Mouse (Mus musculus): ENCODE results near the gene Igfbp2.
A peak's percentile ranks its signal among the peaks of the same experiment; 100 is the strongest.

Gene Igfbp2

DNA sequence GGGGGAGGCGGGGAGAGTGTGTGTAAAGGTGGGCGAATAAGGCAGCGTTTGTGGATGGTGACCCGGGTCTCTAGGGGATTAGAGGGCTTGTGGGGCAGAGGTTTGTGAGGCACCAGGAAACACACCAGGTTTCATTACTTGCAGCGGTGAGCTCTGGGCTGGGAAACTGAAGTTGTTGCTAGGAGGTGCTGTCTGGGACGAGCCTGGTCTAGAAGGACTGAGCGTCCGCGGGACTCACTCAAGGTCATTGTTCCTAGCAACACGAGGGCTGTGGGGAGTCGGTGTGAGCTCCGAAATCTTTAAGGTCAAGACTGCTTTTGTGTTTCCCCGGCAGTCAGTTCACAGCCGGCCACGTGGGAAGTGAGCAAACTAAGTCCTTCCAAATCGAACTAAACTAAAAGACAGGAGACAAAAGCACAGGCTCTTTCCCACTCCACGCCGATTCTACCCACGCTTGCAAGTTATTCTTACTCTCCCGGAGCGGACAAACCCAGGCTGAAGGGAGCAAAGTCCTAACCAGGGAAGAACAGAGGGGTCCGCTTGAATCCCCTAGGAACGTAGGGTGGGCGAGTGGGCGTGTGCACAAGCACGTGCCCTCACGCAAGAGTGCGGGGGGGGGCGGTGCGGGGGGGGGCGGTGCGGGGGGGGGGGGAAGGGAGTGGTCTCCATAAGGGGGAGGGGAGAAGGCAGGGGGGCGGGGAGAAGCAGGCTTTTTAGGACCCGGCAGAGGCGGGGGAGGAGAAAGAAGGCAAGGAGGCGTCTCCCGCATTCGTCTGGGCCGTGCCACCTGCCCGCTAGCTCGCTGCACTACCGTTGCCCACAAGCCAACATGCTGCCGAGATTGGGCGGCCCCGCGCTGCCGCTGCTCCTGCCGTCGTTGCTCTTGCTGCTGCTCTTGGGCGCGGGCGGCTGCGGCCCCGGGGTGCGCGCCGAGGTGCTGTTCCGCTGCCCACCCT is at the start of gene Igfbp2:
Gene Igfbp2, plus strand, starts transcription at position 753 of the 956 bp plus-strand sequence.
- no peak for DNase-seq (ENCODE audit: low read depth)

GRCm38 (mm10) chr1:72778789-72779188 is 45.5 kb upstream of the Igfbp2 start:
- no peak for DNase-seq (ENCODE audit: low read depth)

DNA sequence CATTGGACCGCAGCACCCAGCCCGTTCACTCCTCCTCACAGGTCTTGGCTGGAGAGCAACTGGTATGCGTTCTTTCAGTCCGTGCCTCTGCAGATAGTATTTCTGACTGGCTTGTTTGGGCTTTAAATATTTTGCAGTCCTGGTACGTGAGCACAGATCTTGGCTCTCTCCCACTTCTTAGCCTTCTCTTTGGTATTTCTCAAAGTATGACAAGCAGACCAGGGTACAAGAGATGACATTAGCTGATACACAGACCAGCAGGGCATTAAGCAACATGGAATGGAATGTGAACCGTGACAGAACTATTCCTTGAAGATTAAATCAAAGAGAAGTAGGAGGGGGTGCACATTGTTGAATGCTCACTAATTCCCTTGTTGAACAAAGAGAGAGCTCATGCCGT is 43.6 kb upstream of the Igfbp2 start:
- no peak for DNase-seq (ENCODE audit: low read depth)

DNA sequence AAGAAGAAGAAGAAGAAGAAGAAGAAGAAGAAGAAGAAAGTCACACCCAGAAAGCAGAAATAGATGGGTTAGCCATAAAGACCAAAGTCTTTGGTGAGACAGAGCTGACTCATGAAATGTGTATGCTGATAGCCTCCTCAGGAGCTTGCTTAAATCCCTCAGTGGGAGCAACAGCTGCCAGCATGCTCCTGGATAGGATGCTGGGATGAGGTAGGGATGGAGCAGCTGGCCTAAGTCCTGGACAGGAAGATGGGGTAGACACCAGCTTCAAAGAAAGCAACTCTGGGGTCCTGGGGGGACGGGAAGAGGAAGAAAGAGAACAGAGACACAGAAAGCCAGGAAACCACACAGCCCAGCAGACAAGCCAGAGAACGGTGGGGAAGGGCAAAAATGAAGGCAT is 41.0 kb upstream of the Igfbp2 start:
- DNase-seq (ENCODE audit: low read depth) = no peak

DNA sequence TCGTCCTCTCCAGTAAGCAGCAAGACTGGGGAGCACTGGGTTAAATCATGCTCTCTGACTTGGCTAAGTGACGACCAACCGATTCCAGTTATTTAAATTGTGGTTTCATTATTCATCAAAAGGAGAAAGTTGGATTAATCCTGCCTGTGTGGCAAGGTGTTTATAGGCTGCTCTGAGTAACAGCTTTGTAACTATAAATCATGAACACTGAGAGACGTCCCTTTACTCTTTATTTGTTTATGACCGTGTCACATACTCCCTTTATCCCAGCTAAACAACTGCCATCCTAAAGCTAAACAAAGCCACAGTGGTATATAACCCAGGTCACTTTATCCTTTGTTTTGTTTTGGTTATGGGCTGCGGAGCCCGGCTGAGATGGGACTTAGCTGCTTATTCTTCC is 40.3 kb upstream of the Igfbp2 start:
- DNase-seq (ENCODE audit: low read depth) = no peak

DNA sequence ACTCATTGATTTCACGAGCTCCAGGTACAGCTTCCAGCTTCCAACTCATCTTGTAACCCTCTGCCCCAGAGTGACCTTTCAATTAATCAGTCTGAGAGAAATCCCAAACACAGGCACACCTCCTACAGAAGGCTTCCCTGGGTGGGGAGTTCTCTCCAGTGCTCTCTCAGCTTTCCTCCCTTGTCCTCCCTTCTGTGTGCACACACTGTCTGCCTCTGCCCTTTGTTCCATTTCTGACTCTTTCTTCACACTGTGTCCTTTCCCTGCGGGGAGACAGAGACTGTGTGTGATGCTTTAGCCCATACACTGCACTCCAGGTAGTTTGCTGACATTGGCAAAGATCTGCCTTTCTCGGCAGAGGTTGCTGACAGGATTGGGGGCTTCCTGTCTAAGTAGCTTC is 33.6 kb upstream of the Igfbp2 start:
- DNase-seq (ENCODE audit: low read depth) = no peak

DNA sequence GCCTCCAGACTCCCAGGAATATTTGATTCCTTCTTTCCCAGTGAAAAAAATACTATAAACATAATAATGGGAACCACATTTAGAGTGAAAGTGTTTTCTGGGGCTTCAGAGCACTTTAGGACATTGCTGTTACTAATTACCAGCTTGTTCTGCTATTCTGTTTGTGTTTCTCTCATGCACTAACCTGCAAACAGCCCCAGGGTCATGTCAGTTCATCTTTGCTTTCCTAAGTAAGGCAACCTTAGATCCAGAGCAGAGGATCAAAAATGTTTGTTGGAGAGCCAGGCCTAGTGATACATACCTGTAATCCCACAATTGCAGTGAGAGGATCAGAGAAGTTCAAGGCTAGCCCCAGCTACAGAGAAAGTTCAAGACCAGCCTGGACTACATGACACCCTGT is 32.6 kb upstream of the Igfbp2 start:
- no peak for DNase-seq (ENCODE audit: low read depth)

DNA sequence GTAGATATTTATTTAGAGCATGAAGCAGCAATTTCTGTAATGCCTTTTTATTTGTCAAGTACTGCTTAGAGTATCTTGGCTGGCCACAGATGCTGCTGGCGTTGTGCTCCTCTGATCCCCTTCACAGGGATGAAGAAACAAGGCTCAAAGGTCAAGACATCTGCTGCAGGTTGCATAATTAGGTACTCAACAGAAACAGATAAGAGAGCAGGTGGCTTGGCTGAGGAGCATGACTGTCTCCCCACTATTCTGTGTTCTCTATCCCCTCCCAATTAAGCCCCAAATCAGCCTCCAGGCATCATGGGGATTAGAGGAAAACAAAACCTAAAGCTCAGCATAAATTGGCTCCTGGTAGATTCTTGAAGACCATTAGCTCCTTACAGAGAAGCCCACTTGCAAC is 32.0 kb upstream of the Igfbp2 start:
- no peak for DNase-seq (ENCODE audit: low read depth)

GRCm38 (mm10) chr1:72793230-72793629 is 31.1 kb upstream of the Igfbp2 start:
- no peak for DNase-seq (ENCODE audit: low read depth)

GRCm38 (mm10) chr1:72796128-72796527 is 28.2 kb upstream of the Igfbp2 start:
- DNase-seq (ENCODE audit: low read depth) = no peak

- no peak for DNase-seq (ENCODE audit: low read depth)
Observed at GRCm38 (mm10) chr1:72797102-72797665, 27.1 kb upstream of the Igfbp2 start.

GRCm38 (mm10) chr1:72798441-72798840 is 25.9 kb upstream of the Igfbp2 start:
- DNase-seq (ENCODE audit: low read depth) = peak; percentile 12

- DNase-seq (ENCODE audit: low read depth) = no peak
Observed at GRCm38 (mm10) chr1:72804031-72804430, 20.3 kb upstream of the Igfbp2 start.

DNA sequence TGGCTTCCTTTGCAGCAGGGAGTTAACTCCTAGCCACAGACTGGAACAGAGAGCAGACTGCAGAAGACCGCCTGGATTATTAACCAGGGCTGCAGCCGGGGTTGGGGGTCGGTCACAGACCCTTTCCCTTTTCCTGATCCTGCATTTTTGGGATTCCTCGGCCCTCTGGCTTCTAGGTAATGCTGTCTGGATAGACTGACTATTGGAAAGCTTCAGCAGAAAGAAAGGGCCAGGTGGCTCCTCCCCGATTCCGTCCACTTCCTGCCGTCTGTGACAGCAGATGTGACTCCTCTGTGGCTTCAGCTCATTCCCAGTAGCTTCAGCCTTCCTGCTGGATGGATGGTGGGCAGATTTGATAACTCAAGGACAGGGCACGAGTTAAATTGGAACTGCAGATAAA is 19.3 kb upstream of the Igfbp2 start:
- DNase-seq (ENCODE audit: low read depth) = no peak

DNA sequence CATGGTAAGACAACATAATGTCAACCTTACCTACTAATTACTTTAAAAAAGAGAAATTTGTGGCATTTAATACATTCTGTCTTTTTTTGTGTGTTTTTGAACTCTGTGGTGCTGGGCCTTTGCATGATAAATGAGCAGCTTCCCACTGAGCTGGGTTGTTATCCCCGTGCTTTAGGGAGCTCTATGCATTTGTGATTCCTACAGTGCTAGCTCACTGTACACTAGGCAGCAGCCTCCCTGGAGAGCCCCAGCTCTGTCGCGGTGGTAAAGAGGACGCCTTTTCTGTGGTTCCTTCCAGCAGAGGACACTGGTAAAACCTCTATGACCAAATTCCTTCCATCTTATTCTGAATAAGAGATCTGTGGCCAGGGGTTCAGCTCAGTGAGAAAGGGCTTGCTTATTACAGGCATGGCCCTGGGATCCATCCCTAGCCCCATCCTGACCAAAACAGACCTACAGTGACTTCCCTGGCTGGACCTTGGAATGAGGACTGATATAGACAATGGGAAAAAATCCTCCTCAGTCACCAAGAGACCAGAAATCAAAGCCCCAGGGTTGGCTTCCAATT is 18.7 kb upstream of the Igfbp2 start:
- DNase-seq (ENCODE audit: low read depth) = no peak

DNA sequence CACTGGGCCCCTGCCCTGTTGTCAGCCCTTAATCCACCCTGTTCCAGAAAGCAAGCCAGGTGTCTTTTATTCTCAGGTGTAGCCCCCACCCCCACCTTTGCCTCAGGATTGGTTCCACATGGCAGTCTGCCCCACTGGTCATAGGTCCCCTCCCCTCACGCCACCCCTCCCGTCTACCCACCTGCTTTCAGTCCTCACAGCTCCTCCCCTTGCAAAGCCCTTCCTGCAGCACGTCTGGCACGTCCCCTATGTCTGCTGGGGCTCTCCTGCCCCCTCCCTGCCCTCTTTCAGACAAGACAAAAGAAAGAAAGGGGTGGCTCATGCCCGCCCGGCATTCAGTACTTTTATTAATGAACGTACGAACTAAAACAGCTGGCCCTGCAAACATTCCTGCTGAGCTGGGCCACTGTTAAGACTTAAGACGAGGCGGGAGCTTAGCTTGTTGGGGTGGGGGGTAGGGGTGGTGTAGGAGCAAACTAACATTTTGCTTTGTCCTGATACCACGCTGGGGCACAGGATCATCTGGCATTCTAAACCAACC is 18.2 kb upstream of the Igfbp2 start:
- no peak for DNase-seq (ENCODE audit: low read depth)

GRCm38 (mm10) chr1:72809304-72809703 is 15.0 kb upstream of the Igfbp2 start:
- DNase-seq (ENCODE audit: low read depth) = no peak

DNA sequence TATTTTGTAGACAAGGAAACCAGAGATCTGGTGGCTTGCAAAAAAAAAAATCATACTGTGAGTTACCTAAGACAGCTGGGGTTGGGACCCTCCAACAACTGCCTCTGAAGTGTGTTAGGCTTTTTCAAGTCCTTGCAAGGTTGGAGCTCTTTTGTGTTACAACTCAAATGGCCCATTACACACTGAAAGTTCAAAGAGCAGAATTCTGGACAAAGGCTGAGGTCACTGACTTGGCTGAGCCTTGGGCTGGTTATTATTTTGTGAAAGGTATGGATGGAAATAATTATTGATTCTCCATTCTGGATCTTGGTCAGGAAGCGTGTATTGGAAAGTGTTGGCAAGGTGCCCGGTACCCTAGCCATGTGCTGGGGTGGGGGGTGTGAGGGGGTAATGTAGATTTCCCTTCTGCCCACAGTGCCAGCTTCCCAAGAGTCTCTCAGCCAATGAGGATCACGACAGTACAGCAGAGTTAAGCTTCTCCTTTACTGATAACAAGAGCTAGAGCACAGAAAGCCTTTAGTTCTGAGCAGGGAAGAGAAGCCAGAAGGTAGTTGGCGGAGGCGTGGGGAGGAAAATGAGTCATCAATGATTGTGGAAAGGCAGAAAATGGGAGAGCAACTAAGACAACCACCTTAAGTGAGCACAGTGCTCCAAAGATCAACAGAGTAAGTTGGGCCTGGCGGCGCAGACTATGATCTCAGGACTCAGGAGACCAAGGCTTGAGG is 14.2 kb upstream of the Igfbp2 start:
- DNase-seq (ENCODE audit: low read depth) = no peak

DNA sequence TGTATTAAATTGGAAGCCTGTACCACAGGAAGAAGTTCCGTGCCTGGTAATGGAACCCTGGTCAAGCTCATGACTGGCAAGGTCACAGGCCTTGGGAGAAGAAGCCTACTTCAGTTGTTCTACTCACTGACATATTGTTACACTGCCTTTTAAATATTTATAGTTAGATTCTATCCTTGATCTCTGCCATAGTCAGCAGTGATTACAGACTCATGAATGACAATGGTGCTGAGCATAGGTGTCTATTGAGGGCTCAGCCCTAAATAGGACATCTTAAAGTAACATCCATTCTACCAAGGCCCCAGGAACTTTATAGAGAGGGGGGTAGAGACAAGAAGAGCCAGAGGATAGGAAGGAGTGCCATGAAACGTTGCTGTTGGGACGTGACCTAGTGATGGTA is 13.2 kb upstream of the Igfbp2 start:
- no peak for DNase-seq (ENCODE audit: low read depth)

DNA sequence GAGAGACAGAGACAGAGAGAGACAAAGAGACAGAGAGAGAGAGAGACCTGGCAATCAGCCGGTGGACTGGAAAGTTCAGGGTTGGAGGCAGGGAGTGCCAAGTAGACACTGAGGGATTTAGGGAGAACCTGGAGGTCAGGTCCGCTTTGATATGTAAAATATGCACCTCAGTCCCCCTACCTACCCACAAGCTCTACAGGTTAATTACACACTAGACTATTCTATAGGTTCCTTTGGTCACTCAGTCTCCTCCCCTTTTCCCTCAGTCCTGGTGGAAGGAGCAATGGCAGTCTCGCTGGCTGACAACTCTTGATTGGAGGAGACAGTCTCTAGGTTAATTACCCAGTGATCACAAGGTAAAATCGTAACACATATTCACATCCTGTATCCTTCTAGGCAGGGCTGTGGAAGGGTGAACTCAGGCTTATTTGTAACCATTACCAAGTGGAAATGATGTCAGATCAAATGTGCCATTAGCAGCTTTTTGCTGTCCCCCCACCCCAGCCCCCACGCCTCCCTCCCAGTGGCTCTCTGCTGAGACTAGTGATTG is 11.1 kb upstream of the Igfbp2 start:
- DNase-seq (ENCODE audit: low read depth) = no peak

DNA sequence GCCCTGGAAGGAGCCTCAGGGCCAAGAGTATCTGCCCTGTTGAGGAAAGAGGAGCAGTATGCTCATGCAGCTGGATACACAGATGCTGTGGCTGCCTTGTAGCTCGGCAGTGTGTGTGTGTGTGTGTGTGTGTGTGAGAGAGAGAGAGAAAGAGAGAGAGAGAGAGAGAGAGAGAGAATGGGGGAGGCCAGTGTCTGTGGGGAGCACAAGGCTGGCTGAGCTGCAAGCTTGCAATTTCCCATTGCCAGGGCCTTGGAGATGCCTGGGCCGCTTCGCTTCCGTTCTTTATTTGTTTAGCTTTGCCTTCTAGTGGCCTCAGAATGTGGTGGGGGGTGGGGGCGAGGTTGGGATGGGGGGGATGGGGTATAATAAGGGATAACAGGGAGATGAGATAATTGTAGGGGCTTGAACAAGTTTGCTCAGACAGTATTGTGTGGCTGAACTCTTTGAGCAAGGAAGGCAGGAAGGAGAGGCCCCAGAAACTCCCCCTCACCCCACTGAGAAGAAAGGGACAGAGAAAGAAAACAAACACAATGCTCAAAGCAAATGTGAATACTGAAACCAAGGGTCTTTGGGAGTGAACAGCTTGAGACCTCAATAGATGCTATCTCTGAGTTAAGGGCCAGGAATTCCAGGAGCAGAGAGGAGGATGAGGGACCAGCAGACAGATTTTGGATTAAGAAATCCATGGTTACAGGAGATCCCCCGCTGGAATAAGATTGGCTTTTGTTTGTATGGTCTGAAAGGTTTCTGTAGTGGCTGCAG is 10.5 kb upstream of the Igfbp2 start:
- no peak for DNase-seq (ENCODE audit: low read depth)

Data from NIH3T3 (cell line).